Mouse (Mus musculus): ENCODE measurements around the gene Klf1.

DNA sequence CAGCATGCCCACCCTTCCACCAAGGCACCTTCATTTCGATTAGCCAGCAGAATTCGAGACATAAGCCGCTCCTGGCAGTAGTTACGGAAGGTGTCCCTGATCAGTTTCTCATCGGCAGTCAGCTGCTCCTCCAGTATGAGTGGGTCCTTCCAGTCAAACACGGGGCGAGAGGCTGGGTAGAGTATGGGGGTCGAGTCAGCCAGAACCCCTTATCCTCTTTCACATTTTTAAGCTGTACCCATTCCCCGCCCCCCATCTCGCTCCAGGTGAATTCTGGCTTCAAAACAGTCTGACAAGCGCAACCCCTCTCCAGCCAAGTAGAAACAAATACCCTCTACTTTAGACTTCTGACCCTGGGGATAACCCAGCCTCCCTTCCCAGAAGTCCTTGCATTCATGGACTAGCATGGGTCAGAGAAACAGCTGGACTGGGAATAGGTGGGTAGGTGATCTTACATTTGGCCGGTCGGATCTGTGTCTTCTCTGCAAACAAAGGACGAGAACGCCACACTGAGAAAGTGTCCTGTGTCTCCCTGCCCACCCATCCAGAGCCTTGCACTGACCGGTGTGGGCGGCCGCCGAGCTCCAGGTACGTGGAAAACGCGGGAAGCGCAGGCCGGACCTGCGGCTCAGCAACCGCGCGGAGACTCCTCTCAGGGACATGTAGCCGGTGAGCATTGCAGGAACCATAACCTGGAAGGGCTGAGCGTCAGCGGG lies 8.6 kb upstream of the Klf1 start:
- TF ChIP-seq CTCF (IDR thresholded peaks at IDR 0.05; ENCODE audit: borderline replicate concordance, extremely low read depth, insufficient read depth, insufficient read length) (no peak), POLR2A (IDR thresholded peaks at IDR 0.05; ENCODE audit: borderline replicate concordance, extremely low read depth, insufficient read depth, insufficient read length, poor library complexity, severe bottlenecking) (no peak)

All from brain, embryonic 14.5 days (tissue).